Mouse (Mus musculus) c-Kit-negative CD71-positive TER-119-positive erythroid progenitor cells, embryonic 14.5 days (primary cell): ENCODE results near the gene Slc12a1.

Source experiments
- DNase-seq: peaks from one replicate; pipeline ENCODE4 v3.0.0-alpha.2; 2013; ENCODE audit warnings: low read depth, low spot score

The Slc12a1 gene

GRCm38 (mm10) chr2:125254630-125255029, 102.3 kb downstream of the Slc12a1 start:
- no peak for DNase-seq

GRCm38 (mm10) chr2:125255886-125256285, 103.6 kb downstream of the Slc12a1 start:
- no peak for DNase-seq

- DNase-seq, result peak; percentile 16
Observed at GRCm38 (mm10) chr2:125259230-125260120, 107.2 kb downstream of the Slc12a1 start.

GRCm38 (mm10) chr2:125260326-125260725, 108.0 kb downstream of the Slc12a1 start:
- no peak for DNase-seq

GRCm38 (mm10) chr2:125263056-125263455, 110.8 kb downstream of the Slc12a1 start:
- DNase-seq, result no peak

GRCm38 (mm10) chr2:125263753-125264152, 111.4 kb downstream of the Slc12a1 start:
- no peak for DNase-seq

- no peak for DNase-seq
Observed at GRCm38 (mm10) chr2:125268876-125269275, 116.6 kb downstream of the Slc12a1 start.

- no peak for DNase-seq
Observed at GRCm38 (mm10) chr2:125275617-125276016, 123.3 kb downstream of the Slc12a1 start.

- no peak for DNase-seq
Observed at GRCm38 (mm10) chr2:125276692-125277091, 124.4 kb downstream of the Slc12a1 start.

GRCm38 (mm10) chr2:125278474-125278873, 126.2 kb downstream of the Slc12a1 start:
- no peak for DNase-seq
